Mouse (Mus musculus) intestine, postnatal 0 days (tissue): ENCODE results near the gene Plxna3. TPM values are rescaled to one million over a fixed set of nuclear protein-coding genes. Genes with fewer than 3 reads are reported as not detected.

Experiments used
- ATAC-seq: fragments of 200-750 bp; cut with Nextera tagmentation; 2 replicates; pipeline ENCODE4 v1.8.0; 2017; ENCODE audit warnings: mild to moderate bottlenecking, moderate TSS enrichment, moderate library complexity
- H3K27ac ChIP-seq: fragments of 300-500 bp; sonication (generic); 2 replicates; pipeline ENCODE4 v1.5.1; 2014; ENCODE audit warnings: mild to moderate bottlenecking, low read depth, low read length, moderate library complexity
- H3K27me3 ChIP-seq: fragments of 300-500 bp; sonication (generic); replicated peaks from 2 replicates; pipeline ENCODE4 v1.6.1; 2014; ENCODE audit warnings: low read length, mixed read lengths; ENCODE audit not compliant: control insufficient read depth, insufficient read depth
- H3K36me3 ChIP-seq: fragments of 300-500 bp; sonication (generic); 2 replicates; pipeline ENCODE4 v1.6.1; 2014; ENCODE audit warnings: mild to moderate bottlenecking, moderate library complexity; ENCODE audit not compliant: control insufficient read depth, insufficient read depth
- H3K4me1 ChIP-seq: fragments of 300-500 bp; sonication (generic); replicated peaks from 2 replicates; pipeline ENCODE4 v1.6.1; 2014; ENCODE audit warnings: antibody characterized with exemption, low read length, mixed read lengths; ENCODE audit not compliant: control insufficient read depth, insufficient read depth
- H3K4me2 ChIP-seq: fragments of 300-500 bp; sonication (generic); replicated peaks from 2 replicates; pipeline ENCODE4 v1.6.1; 2014; ENCODE audit warnings: low read depth, mild to moderate bottlenecking, moderate library complexity
- H3K4me3 ChIP-seq: fragments of 300-500 bp; sonication (generic); 2 replicates; pipeline ENCODE4 v1.5.1; 2014; ENCODE audit warnings: low read depth, low read length
- H3K9ac ChIP-seq: fragments of 300-500 bp; sonication (generic); 2 replicates; pipeline ENCODE4 v1.6.1; 2014; ENCODE audit warnings: mild to moderate bottlenecking, low read depth, low read length
- H3K9me3 ChIP-seq: fragments of 300-500 bp; sonication (generic); 2 replicates; pipeline ENCODE4 v1.6.1; 2016; ENCODE audit warnings: mixed run types; ENCODE audit not compliant: control insufficient read depth
- CTCF ChIP-seq: sonication (generic); IDR thresholded peaks from 2 replicates; pipeline ENCODE4 v1.5.1; 2016; ENCODE audit warnings: low read depth, mild to moderate bottlenecking, control low read depth, antibody characterized with exemption, moderate library complexity
- WGBS: fragments of 180-500 bp; shearing (Covaris S2); extraction: QIAGEN DNeasy Blood & Tissue Kit; methylation state at CpG from one replicate; pipeline ENCODE4 v1.1.7; 2014; 5-methylcytosine and 5-hydroxymethylcytosine counted together
- polyA plus RNA-seq: library from polyadenylated mRNA; unstranded; fragments of >200 nt; fragmentation: Nextera tagmentation; extraction: Ambion mirVana; gene quantifications from 2 replicates; pipeline ENCODE4 v1.2.1, GENCODE M21; 2015

The Plxna3 gene
- polyA plus RNA-seq, 1 experiment from 2014 or later = 0.93 TPM

DNA sequence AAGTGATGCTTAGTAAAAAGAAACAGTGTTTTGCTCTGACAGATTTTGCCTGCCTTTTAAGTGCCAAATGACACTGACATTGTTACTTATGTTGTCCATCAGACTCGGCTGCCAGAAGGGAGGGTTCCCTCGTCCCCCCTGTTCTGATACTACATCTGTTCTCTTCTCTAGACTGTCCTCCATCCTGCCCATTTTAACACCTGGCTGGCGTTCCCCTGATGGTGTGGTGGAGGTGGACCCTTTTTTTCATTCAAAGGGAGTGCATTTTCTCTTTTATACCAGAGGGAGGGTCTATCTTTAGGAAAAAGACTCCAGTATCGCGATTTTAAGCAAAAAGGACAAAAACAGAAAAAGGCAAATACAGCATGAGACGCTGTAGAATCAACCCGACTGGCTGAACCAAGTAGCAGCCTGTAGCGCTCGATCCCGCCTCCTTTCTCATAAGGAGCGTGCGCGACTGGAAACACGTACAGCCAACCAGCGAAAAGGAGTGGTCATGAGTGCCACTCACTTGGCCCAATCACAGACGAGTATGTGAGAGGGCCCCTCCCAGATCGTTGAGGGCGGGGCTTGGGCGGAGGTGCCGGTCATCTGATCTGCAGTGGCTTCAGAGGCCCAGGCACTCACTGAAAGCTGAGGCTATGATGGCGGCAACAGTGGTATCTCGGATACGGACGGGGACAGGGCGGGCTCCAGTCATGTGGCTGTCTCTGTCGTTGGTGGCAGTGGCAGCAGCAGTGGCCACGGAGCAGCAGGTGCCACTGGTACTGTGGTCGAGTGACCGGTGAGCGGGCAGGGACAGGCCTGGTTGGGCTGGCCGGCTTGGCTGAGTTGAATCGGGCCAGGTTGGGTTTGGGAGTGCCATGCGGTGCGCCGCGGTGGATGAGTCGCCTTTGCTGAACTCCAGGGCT, 32.1 kb upstream of the Plxna3 start, which contains the start of gene Atp6ap1:
Gene Atp6ap1, plus strand, starts transcription at position 560 of the 911 bp plus-strand sequence.
- ATAC-seq = peak; percentile 98
- 13% methylated on average over 37 of the region's 37 CpGs for WGBS
- Histone ChIP-seq H3K27ac (peak within 1 kb of the TSS; percentile 50; the same call in 1 of the 2 replicates), H3K27me3 (no peaks in the 10 kb centered on the region), H3K9me3 (no peaks in the 10 kb centered on the region), H3K4me3 (peak within 1 kb of the TSS; percentile 63), H3K9ac (peak within 1 kb of the TSS; percentile 68), H3K4me2 (peak within 1 kb of the TSS; percentile 64), H3K4me1 (no peaks in the 10 kb centered on the region), H3K36me3 (0 out of 2 replicates have a peak, but pooled peaks cover 7% of the 10 kb centered on the region)
- no peak for TF ChIP-seq CTCF

DNA sequence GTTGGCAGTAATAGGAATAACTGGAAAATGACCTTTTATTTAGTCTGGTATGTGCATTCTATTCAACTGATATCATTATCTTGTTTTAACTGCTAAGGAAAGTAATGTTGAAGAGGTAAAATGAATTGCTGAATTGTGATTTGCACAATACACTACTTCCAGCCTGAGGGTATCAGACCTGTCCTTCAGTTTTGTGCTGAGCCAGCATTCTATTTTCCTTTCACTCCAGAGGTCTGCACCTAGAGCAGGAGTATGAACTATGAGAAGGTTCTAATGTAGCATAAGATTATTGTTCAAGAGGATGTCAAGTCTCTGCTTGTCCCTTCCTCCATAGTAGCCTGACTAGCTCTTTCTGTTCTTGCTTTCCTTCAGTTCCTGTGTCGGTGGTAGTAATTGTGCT, 30.5 kb upstream of the Plxna3 start:
- H3K4me1 ChIP-seq = no peaks in the 10 kb centered on the region
- H3K36me3 ChIP-seq = 0 out of 2 replicates have a peak, but pooled peaks cover 7% of the 10 kb centered on the region
- no peaks in the 10 kb centered on the region for H3K27me3 ChIP-seq
- ATAC-seq = no peak
- no peak for TF ChIP-seq CTCF
- WGBS = 79% methylated on average over 1 of the region's 1 CpGs
- no peak overlapping the region for H3K4me3 ChIP-seq
- no peaks in the 10 kb centered on the region for H3K9me3 ChIP-seq
- H3K27ac ChIP-seq = no peak overlapping the region
- no peak overlapping the region for H3K4me2 ChIP-seq
- H3K9ac ChIP-seq = no peak overlapping the region

DNA sequence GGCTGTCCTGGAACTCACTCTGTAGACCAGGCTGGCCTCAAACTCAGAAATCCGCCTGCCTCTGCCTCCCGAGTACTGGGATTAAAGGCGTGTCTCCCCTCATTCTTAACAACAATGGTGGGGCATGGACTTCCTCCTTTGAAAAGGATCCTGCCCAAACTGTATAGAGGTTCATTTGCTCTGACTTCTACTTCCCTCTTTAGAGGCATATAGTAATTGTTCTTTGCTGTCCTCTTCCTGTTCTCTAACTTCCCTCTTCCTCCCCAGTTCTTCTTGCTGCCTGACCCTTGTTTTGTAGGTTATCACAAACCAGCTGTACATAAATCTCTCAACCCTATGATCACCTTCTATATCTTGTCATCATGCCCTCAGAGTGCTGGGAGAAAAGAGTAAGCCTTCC, 29.1 kb upstream of the Plxna3 start:
- WGBS = 81% methylated on average over 3 of the region's 3 CpGs

DNA sequence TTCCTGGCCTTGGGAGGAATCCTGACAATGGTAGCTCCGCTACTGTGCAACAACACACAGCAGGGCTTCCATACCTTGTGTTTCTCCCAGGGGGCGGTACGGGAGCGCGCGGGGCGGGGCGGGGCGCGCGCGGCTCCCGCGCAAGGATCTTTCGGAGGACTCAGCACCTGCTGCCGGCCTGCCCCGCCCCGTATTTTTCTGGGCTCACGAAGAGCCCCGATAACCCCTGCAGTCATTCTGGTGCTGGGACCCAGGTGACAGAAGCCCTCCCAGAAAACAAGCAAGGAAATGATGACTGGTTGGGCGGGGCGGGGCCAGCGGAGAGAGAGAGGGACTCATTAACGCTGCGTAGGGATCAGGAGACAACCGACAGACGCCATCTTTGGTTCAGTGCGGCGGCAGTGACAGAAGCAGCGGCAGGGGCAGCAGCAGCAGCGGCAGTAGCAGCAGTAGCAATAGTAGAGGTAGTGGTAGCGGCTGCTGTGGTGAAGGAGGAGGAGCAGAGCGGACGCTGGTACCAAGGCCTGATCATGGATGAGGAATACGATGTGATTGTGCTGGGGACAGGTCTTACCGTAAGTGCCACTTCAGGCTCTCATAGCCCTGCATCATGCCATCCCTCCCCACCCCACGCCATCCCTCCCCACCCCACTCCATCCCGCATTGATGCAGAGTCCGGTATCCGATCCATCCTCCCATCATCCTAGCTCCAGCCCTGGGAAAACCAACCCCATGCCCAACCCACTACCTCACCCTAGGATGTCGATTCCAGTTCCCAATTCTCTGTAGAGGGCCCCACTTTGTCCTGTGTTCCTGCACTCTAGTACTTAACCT, 23.8 kb upstream of the Plxna3 start, which contains the start of gene Gdi1:
Gene Gdi1, plus strand, starts transcription at position 132 of the 834 bp plus-strand sequence.
- no peaks in the 10 kb centered on the region for H3K27me3 ChIP-seq
- H3K27ac ChIP-seq = peak within 1 kb of the TSS; percentile 84
- H3K4me2 ChIP-seq = peak within 1 kb of the TSS; percentile 63
- peak within 1 kb of the TSS; percentile 65 for H3K9ac ChIP-seq
- 20% methylated on average over 41 of the region's 41 CpGs for WGBS
- H3K4me1 ChIP-seq = no peaks in the 10 kb centered on the region
- H3K36me3 ChIP-seq = 0 out of 2 replicates have a peak, but pooled peaks cover 10% of the 10 kb centered on the region
- ATAC-seq = peak; percentile 90
- TF ChIP-seq CTCF = peak; percentile 54
- H3K9me3 ChIP-seq = no peaks in the 10 kb centered on the region
- peak within 1 kb of the TSS; percentile 52 for H3K4me3 ChIP-seq

More for the DNA sequence above, 29.1 kb upstream of the Plxna3 start:
- Histone ChIP-seq H3K27ac (no peak overlapping the region), H3K4me3 (no peak overlapping the region), H3K36me3 (0 out of 2 replicates have a peak, but pooled peaks cover 7% of the 10 kb centered on the region), H3K9ac (no peak overlapping the region), H3K4me1 (no peaks in the 10 kb centered on the region), H3K9me3 (no peaks in the 10 kb centered on the region), H3K27me3 (no peaks in the 10 kb centered on the region), H3K4me2 (no peak overlapping the region)
- ATAC-seq = no peak
- no peak for TF ChIP-seq CTCF

DNA sequence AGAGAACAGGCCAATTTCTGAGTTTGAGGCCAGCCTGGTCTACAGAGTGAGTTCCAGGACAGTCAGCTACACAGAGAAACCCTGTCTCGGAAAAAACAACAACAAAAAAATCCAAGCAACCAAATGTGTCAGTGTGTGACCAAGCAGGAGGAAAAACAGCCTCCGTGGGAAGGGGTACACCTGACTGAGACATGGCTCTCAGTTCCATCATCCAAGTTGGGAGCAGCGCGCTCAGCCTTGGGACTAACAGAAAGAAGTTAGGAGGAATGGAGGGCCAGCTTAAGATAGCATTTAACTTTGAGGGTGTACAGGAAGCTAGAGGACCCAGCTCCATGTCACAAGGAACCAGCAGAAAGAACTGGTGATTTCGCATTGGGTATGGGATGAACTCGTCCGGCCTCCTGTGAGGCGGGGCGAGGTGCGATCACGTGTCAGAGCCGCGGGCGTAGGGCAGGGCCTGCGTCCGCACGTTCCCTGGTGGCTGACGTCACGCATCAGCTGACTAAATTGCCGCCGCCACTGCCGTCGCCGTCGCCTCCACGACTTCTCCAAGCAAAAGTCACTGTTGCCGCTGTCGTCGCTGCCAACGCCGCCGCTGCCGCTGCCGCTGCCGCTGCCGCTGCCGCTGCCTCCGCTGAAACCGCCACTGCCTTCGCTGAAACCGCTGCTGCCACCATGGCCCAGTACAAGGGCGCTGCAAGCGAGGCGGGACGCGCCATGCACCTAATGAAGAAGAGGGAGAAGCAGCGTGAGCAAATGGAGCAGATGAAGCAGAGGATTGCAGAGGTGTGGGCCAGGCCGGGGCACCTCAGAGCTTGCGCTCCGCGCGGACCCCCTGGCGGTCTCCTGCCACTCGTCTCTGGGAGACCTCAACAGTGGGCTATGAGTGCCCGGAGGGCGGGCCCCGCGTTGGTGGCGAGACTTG, 16.1 kb upstream of the Plxna3 start, which contains the start of gene Fam50a:
Gene Fam50a, plus strand, starts transcription at position 494 of the 925 bp plus-strand sequence.
- Histone ChIP-seq H3K4me3 (peak within 1 kb of the TSS; percentile 53), H3K4me2 (peak within 1 kb of the TSS; percentile 77), H3K27ac (peak within 1 kb of the TSS; percentile 78), H3K4me1 (no peaks in the 10 kb centered on the region), H3K27me3 (no peaks in the 10 kb centered on the region), H3K9me3 (no peaks in the 10 kb centered on the region), H3K9ac (peak within 1 kb of the TSS; percentile 70), H3K36me3 (peaks cover 10% of the 10 kb centered on the region; the same call in 1 of the 2 replicates)
- no peak; the same call in 1 of the 2 replicates for TF ChIP-seq CTCF
- peak; percentile 95 for ATAC-seq
- 23% methylated on average over 58 of the region's 59 CpGs for WGBS
